Mouse (Mus musculus) hindbrain, embryonic 14.5 days (tissue): ENCODE results near the gene BC030499. TPM values are rescaled to one million over a fixed set of nuclear protein-coding genes. Genes with fewer than 3 reads are reported as not detected.
A peak's percentile ranks its signal among the peaks of the same experiment; 100 is the strongest.
"Not testable (repeated sequence)": the region's sequence is repeated elsewhere in the genome, so short reads cannot be mapped to it uniquely, and the experiment has no call there.

Source experiments
- ATAC-seq: fragments of 200-750 bp; cut with Nextera tagmentation; 2 replicates; pipeline ENCODE4 v1.8.0; 2017; ENCODE audit warnings: moderate number of reproducible peaks, mild to moderate bottlenecking, moderate TSS enrichment, moderate library complexity; ENCODE audit not compliant: low FRiP score
- DNase-seq: peaks from one replicate; pipeline ENCODE4 v3.0.0-alpha.2; 2015; ENCODE audit warnings: low spot score
- H3K27ac ChIP-seq: fragments of 300-500 bp; sonication (generic); 2 replicates; pipeline ENCODE4 v1.5.1; 2014; ENCODE audit warnings: mild to moderate bottlenecking, moderate library complexity
- H3K27me3 ChIP-seq: fragments of 300-500 bp; sonication (generic); 2 replicates; pipeline ENCODE4 v1.6.1; 2014; ENCODE audit warnings: mild to moderate bottlenecking, low read length, mixed read lengths; ENCODE audit not compliant: control insufficient read depth, insufficient read depth
- H3K36me3 ChIP-seq: fragments of 300-500 bp; sonication (generic); replicated peaks from 2 replicates; pipeline ENCODE4 v1.6.1; 2014; ENCODE audit not compliant: control insufficient read depth, insufficient read depth
- H3K4me1 ChIP-seq: fragments of 300-500 bp; sonication (generic); replicated peaks from 2 replicates; pipeline ENCODE4 v1.6.1; 2014; ENCODE audit warnings: antibody characterized with exemption, low read length, mixed read lengths; ENCODE audit not compliant: control insufficient read depth, insufficient read depth
- H3K4me2 ChIP-seq: fragments of 300-500 bp; sonication (generic); replicated peaks from 2 replicates; pipeline ENCODE4 v1.6.1; 2014; ENCODE audit warnings: mild to moderate bottlenecking, moderate library complexity
- H3K4me3 ChIP-seq: fragments of 300-500 bp; sonication (generic); replicated peaks from 2 replicates; pipeline ENCODE4 v1.5.1; 2014; ENCODE audit warnings: mild to moderate bottlenecking, low read length
- H3K9ac ChIP-seq: fragments of 300-500 bp; sonication (generic); 2 replicates; pipeline ENCODE4 v1.6.1; 2014
- H3K9me3 ChIP-seq: fragments of 300-500 bp; sonication (generic); 2 replicates; pipeline ENCODE4 v1.6.1; 2016; ENCODE audit warnings: low read length; ENCODE audit not compliant: control insufficient read depth
- WGBS: fragments of 180-500 bp; shearing (Covaris S2); extraction: QIAGEN DNeasy Blood & Tissue Kit; methylation state at CpG from one replicate; pipeline ENCODE4 v1.1.7; 2014; 5-methylcytosine and 5-hydroxymethylcytosine counted together
- polyA plus RNA-seq: library from polyadenylated mRNA; unstranded; fragments of >200 nt; fragmentation: Nextera tagmentation; extraction: Ambion mirVana; gene quantifications from 2 replicates; pipeline ENCODE4 v1.2.1, GENCODE M21; 2014

BC030499 gene
- polyA plus RNA-seq, 1 experiment from 2014 or later = 0.35 TPM

- ATAC-seq = peak; percentile 96
Observed at GRCm38 (mm10) chr11:78261380-78262352, 29.0 kb upstream of the BC030499 start, which contains the start of gene 2610507B11Rik. Gene 2610507B11Rik (plus strand): TSS chr11:78261752.

GRCm38 (mm10) chr11:78262550-78262949 is 28.1 kb upstream of the BC030499 start:
- Histone ChIP-seq H3K36me3 (peaks cover 44% of the 10 kb centered on the region), H3K27ac (no peak overlapping the region), H3K4me1 (peaks cover 11% of the 10 kb centered on the region; the same call in 1 of the 2 replicates), H3K9ac (peak overlapping the region; percentile 85; the same call in 1 of the 2 replicates), H3K27me3 (no peaks in the 10 kb centered on the region), H3K4me2 (peak overlapping the region; percentile 75), H3K9me3 (no peaks in the 10 kb centered on the region), H3K4me3 (peak overlapping the region; percentile 84)
- peak; percentile 59 for DNase-seq
- 5% methylated on average over 8 of the region's 8 CpGs for WGBS
- no peak for ATAC-seq

More at GRCm38 (mm10) chr11:78261380-78262352, 29.0 kb upstream of the BC030499 start, which contains the start of gene 2610507B11Rik:
- H3K27me3 ChIP-seq = no peaks in the 10 kb centered on the region
- peak within 1 kb of the TSS; percentile 75 for H3K4me2 ChIP-seq
- H3K9ac ChIP-seq = peak within 1 kb of the TSS; percentile 85
- H3K36me3 ChIP-seq = peaks cover 35% of the 10 kb centered on the region
- H3K9me3 ChIP-seq = no peaks in the 10 kb centered on the region
- WGBS = under 1% methylated on average over 101 of the region's 115 CpGs
- peak within 1 kb of the TSS; percentile 84 for H3K4me3 ChIP-seq
- DNase-seq = peak; percentile 93
- H3K4me1 ChIP-seq = peaks cover 11% of the 10 kb centered on the region; the same call in 1 of the 2 replicates
- peak within 1 kb of the TSS; percentile 82 for H3K27ac ChIP-seq

GRCm38 (mm10) chr11:78265571-78265970 is 25.1 kb upstream of the BC030499 start:
- Histone ChIP-seq H3K9ac (no peak overlapping the region), H3K27me3 (no peaks in the 10 kb centered on the region), H3K9me3 (no peaks in the 10 kb centered on the region), H3K36me3 (peaks cover 72% of the 10 kb centered on the region), H3K4me3 (no peak overlapping the region), H3K27ac (no peak overlapping the region), H3K4me1 (peaks cover 11% of the 10 kb centered on the region; the same call in 1 of the 2 replicates), H3K4me2 (no peak overlapping the region)
- ATAC-seq (no peak), DNase-seq (no peak)
- WGBS = 95% methylated on average over 6 of the region's 6 CpGs

- no peaks in the 10 kb centered on the region for H3K4me1 ChIP-seq
- no peaks in the 10 kb centered on the region for H3K27me3 ChIP-seq
- H3K9ac ChIP-seq = no peak overlapping the region
- WGBS = 79% methylated on average over 13 of the region's 13 CpGs
- H3K4me3 ChIP-seq = no peak overlapping the region
- no peak overlapping the region for H3K27ac ChIP-seq
- H3K4me2 ChIP-seq = no peak overlapping the region
- H3K9me3 ChIP-seq = no peaks in the 10 kb centered on the region
- ATAC-seq (no peak), DNase-seq (no peak)
- peaks cover 98% of the 10 kb centered on the region for H3K36me3 ChIP-seq
Observed at GRCm38 (mm10) chr11:78271986-78272385, 18.7 kb upstream of the BC030499 start.

DNA sequence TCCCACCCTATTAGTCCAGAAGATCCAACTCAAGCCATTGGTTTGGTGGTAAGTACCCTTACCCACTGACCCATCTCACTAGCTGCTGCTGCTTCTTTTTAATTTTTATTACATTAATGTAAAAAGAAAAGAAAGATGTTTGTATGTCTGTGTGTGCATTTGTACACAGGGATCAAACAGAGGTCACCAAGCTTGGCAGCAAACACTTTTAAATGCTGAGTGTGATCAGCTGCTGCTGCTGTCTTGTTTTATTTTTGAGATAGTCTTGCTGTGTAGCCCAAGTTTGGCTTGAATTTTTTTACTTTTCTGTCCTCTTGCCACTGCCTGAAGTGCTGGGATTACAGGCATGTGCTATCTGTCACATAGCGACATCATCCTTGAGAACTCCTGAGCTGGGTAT is 15.0 kb upstream of the BC030499 start:
- peaks cover 99% of the 10 kb centered on the region for H3K36me3 ChIP-seq
- no peaks in the 10 kb centered on the region for H3K9me3 ChIP-seq
- no peaks in the 10 kb centered on the region for H3K27me3 ChIP-seq
- H3K27ac ChIP-seq = no peak overlapping the region
- H3K4me1 ChIP-seq = no peaks in the 10 kb centered on the region
- H3K4me3 ChIP-seq = no peak overlapping the region
- 100% methylated on average over 1 of the region's 1 CpGs for WGBS
- no peak for ATAC-seq
- H3K4me2 ChIP-seq = no peak overlapping the region
- no peak for DNase-seq
- no peak overlapping the region for H3K9ac ChIP-seq

GRCm38 (mm10) chr11:78276169-78276568 is 14.5 kb upstream of the BC030499 start:
- not testable (repeated sequence) for ATAC-seq

GRCm38 (mm10) chr11:78278853-78279252 is 11.8 kb upstream of the BC030499 start:
- Histone ChIP-seq H3K9me3 (no peaks in the 10 kb centered on the region), H3K9ac (no peak overlapping the region), H3K4me3 (no peak overlapping the region), H3K27me3 (no peaks in the 10 kb centered on the region), H3K4me1 (no peaks in the 10 kb centered on the region), H3K36me3 (peaks cover 100% of the 10 kb centered on the region), H3K4me2 (no peak overlapping the region), H3K27ac (no peak overlapping the region)
- 95% methylated on average over 7 of the region's 7 CpGs for WGBS
- ATAC-seq (no peak), DNase-seq (no peak)

More at GRCm38 (mm10) chr11:78276169-78276568, 14.5 kb upstream of the BC030499 start:
- not testable (repeated sequence) for H3K9ac ChIP-seq, H3K27ac ChIP-seq, DNase-seq, H3K9me3 ChIP-seq, H3K4me1 ChIP-seq, H3K27me3 ChIP-seq, H3K4me3 ChIP-seq, H3K4me2 ChIP-seq
- WGBS = 95% methylated on average over 4 of the region's 4 CpGs
- H3K36me3 ChIP-seq = peaks cover 100% of the 10 kb centered on the region

- ATAC-seq (no peak), DNase-seq (no peak)
- H3K9ac ChIP-seq = no peak overlapping the region
- peaks cover 100% of the 10 kb centered on the region for H3K36me3 ChIP-seq
- no peaks in the 10 kb centered on the region for H3K4me1 ChIP-seq
- no peak overlapping the region for H3K4me2 ChIP-seq
- no peaks in the 10 kb centered on the region for H3K9me3 ChIP-seq
- 85% methylated on average over 4 of the region's 4 CpGs for WGBS
- H3K4me3 ChIP-seq = no peak overlapping the region
- no peak overlapping the region for H3K27ac ChIP-seq
- no peaks in the 10 kb centered on the region for H3K27me3 ChIP-seq
Observed at GRCm38 (mm10) chr11:78279586-78279985, 11.1 kb upstream of the BC030499 start.

GRCm38 (mm10) chr11:78289146-78289763 is 1.4 kb upstream of the BC030499 start:
- Histone ChIP-seq H3K4me2 (no peak overlapping the region), H3K9me3 (no peaks in the 10 kb centered on the region), H3K9ac (no peak overlapping the region), H3K4me3 (no peak overlapping the region), H3K27me3 (no peaks in the 10 kb centered on the region), H3K27ac (no peak overlapping the region), H3K36me3 (peaks cover 98% of the 10 kb centered on the region), H3K4me1 (no peaks in the 10 kb centered on the region)
- no peak for DNase-seq
- WGBS = 95% methylated on average over 7 of the region's 7 CpGs
- ATAC-seq = no peak
